In genomic region chr10:42043307-42043706, GRCm38 (mm10) we compare ENCODE assay signal across 30 mouse cellular contexts. TPM values are rescaled to one million over a fixed set of nuclear protein-coding genes. Genes with fewer than 3 reads are reported as not detected.
DNase-seq lines count a peak whose midpoint lies in the region; ATAC-seq lines count a peak whose summit lies in the region.
"Had no signal": no experiment of that assay in that cellular context is flagged by ENCODE, and none has a peak within 500 bp of the region (broad histone marks: within the 10 kb centered on the region; RNA-seq: fewer than 3 reads in every experiment).

No protein-coding gene starts in this region.

- H3K4me1 ChIP-seq in heart, embryonic 15.5 days (replicated peaks): peaks cover 13% of the 10 kb centered on the region
- no peaks in the 10 kb centered on the region for H3K4me1 ChIP-seq in midbrain, embryonic 11.5 days (ENCODE audit: control insufficient read depth, insufficient read depth, low read length)
- no peaks in the 10 kb centered on the region for H3K4me1 ChIP-seq in midbrain, embryonic 15.5 days
- peaks cover 11% of the 10 kb centered on the region for H3K4me1 ChIP-seq in embryonic facial prominence, embryonic 15.5 days
- H3K4me1 ChIP-seq: hindbrain, embryonic 12.5 days; intestine, embryonic 15.5 days; neural tube, embryonic 13.5 days had no signal

- no peak overlapping the region for H3K4me2 ChIP-seq in heart, embryonic 15.5 days
- no peak overlapping the region for H3K4me2 ChIP-seq in midbrain, embryonic 11.5 days
- no peak overlapping the region for H3K4me2 ChIP-seq in midbrain, embryonic 15.5 days
- no peak overlapping the region for H3K4me2 ChIP-seq in embryonic facial prominence, embryonic 15.5 days (replicated peaks)
- H3K4me2 ChIP-seq: heart, embryonic 13.5 days; hindbrain, embryonic 12.5 days; intestine, embryonic 15.5 days; limb, embryonic 15.5 days; lung, embryonic 14.5 days; neural tube, embryonic 13.5 days had no signal

- ATAC-seq in heart, embryonic 15.5 days (replicated peaks; ENCODE audit: insufficient number of reproducible peaks, insufficient read depth, low FRiP score, low read depth): no peak
- no peak for ATAC-seq in midbrain, embryonic 11.5 days (ENCODE audit: low FRiP score)
- no peak for ATAC-seq in midbrain, embryonic 15.5 days (replicated peaks)
- ATAC-seq in embryonic facial prominence, embryonic 15.5 days (ENCODE audit: insufficient number of reproducible peaks, low FRiP score, low TSS enrichment, low read depth): no peak
- ATAC-seq: activated CD4-positive, CD25-positive, alpha-beta regulatory T cell, adult 4 months; forebrain, embryonic 14.5 days; hindbrain, postnatal 0 days; intestine, embryonic 15.5 days had no signal

- 78% methylated on average over 3 of the region's 3 CpGs for WGBS in heart, embryonic 15.5 days
- WGBS in midbrain, embryonic 11.5 days: 93% methylated on average over 3 of the region's 3 CpGs
- 89% methylated on average over 3 of the region's 3 CpGs for WGBS in midbrain, embryonic 15.5 days
- WGBS in embryonic facial prominence, embryonic 15.5 days: 80% methylated on average over 3 of the region's 3 CpGs

- H3K27me3 ChIP-seq in heart, embryonic 15.5 days: no peaks in the 10 kb centered on the region
- H3K27me3 ChIP-seq in midbrain, embryonic 11.5 days (ENCODE audit: control insufficient read depth, insufficient read depth, low read length): no peaks in the 10 kb centered on the region
- no peaks in the 10 kb centered on the region for H3K27me3 ChIP-seq in midbrain, embryonic 15.5 days (replicated peaks)
- no peaks in the 10 kb centered on the region for H3K27me3 ChIP-seq in embryonic facial prominence, embryonic 15.5 days
- H3K27me3 ChIP-seq: heart, embryonic 13.5 days; hindbrain, embryonic 12.5 days; intestine, embryonic 15.5 days; limb, embryonic 15.5 days; neural tube, embryonic 13.5 days had no signal

- H3K9ac ChIP-seq in heart, embryonic 15.5 days: no peak overlapping the region
- no peak overlapping the region for H3K9ac ChIP-seq in midbrain, embryonic 11.5 days (ENCODE audit: low read length)
- no peak overlapping the region for H3K9ac ChIP-seq in midbrain, embryonic 15.5 days
- no peak overlapping the region for H3K9ac ChIP-seq in embryonic facial prominence, embryonic 15.5 days
- H3K9ac ChIP-seq: heart, embryonic 13.5 days; hindbrain, embryonic 12.5 days; intestine, embryonic 15.5 days; limb, embryonic 15.5 days; liver, embryonic 14.5 days; lung, embryonic 14.5 days; neural tube, embryonic 13.5 days had no signal

- H3K27ac ChIP-seq in heart, embryonic 15.5 days: peak overlapping the region; percentile 32; the same call in 1 of the 2 replicates
- no peak overlapping the region for H3K27ac ChIP-seq in midbrain, embryonic 11.5 days (ENCODE audit: low read depth, low read length)
- H3K27ac ChIP-seq in midbrain, embryonic 15.5 days: no peak overlapping the region
- H3K27ac ChIP-seq in embryonic facial prominence, embryonic 15.5 days (replicated peaks): 0 out of 2 replicates have a peak overlapping the region, but pooled peaks have one; percentile 58
- H3K27ac ChIP-seq: heart, adult 2 months; heart, embryonic 13.5 days; hindbrain, embryonic 12.5 days; hindbrain, postnatal 0 days; intestine, embryonic 15.5 days; layer of hippocampus, adult 2 months; liver, embryonic 14.5 days; midbrain, embryonic 10.5 days; neural tube, embryonic 13.5 days had no signal

- no peak for DNase-seq in heart, adult 11 months
- peak; percentile 76 for DNase-seq in midbrain, embryonic 11.5 days (ENCODE audit: low spot score, missing footprints)
- no peak for DNase-seq in T-cell, adult 2 months (ENCODE audit: low spot score)
- DNase-seq in thymus, postnatal 0 days (ENCODE audit: low spot score): no peak
- DNase-seq: adrenal gland, adult 8-10 months; B cell, adult 2 months; cerebellum, adult 8-10 months; cerebellum, postnatal 36 days; gastrocnemius, postnatal 25 days; heart, adult 2 months; heart, postnatal 36 days; kidney, adult 2 months; kidney, postnatal 36 days; lung, embryonic 14.5 days; thymus, postnatal 25 days had no signal

- no peak overlapping the region for H3K4me3 ChIP-seq in heart, embryonic 15.5 days
- H3K4me3 ChIP-seq in midbrain, embryonic 11.5 days (ENCODE audit: low read depth, low read length): no peak overlapping the region
- no peak overlapping the region for H3K4me3 ChIP-seq in midbrain, embryonic 15.5 days
- no peak overlapping the region for H3K4me3 ChIP-seq in embryonic facial prominence, embryonic 15.5 days (replicated peaks)
- H3K4me3 ChIP-seq: heart, adult 2 months; heart, embryonic 13.5 days; hindbrain, embryonic 12.5 days; intestine, embryonic 15.5 days; layer of hippocampus, adult 2 months; limb, embryonic 10.5 days; limb, embryonic 15.5 days; midbrain, embryonic 10.5 days; neural tube, embryonic 13.5 days had no signal

- no peaks in the 10 kb centered on the region for H3K36me3 ChIP-seq in heart, embryonic 15.5 days
- no peaks in the 10 kb centered on the region for H3K36me3 ChIP-seq in midbrain, embryonic 11.5 days (ENCODE audit: control insufficient read depth, insufficient read depth, low read length)
- no peaks in the 10 kb centered on the region for H3K36me3 ChIP-seq in midbrain, embryonic 15.5 days (replicated peaks)
- H3K36me3 ChIP-seq in embryonic facial prominence, embryonic 15.5 days: no peaks in the 10 kb centered on the region
- H3K36me3 ChIP-seq: heart, embryonic 13.5 days; hindbrain, embryonic 12.5 days; intestine, embryonic 15.5 days; limb, embryonic 10.5 days; limb, embryonic 15.5 days; midbrain, embryonic 10.5 days; neural tube, embryonic 13.5 days had no signal

- no peaks in the 10 kb centered on the region for H3K9me3 ChIP-seq in heart, embryonic 15.5 days (replicated peaks)
- no peaks in the 10 kb centered on the region for H3K9me3 ChIP-seq in midbrain, embryonic 11.5 days (ENCODE audit: control insufficient read depth, low read length)
- no peaks in the 10 kb centered on the region for H3K9me3 ChIP-seq in midbrain, embryonic 15.5 days
- no peaks in the 10 kb centered on the region for H3K9me3 ChIP-seq in embryonic facial prominence, embryonic 15.5 days (replicated peaks)
- H3K9me3 ChIP-seq: heart, embryonic 13.5 days; hindbrain, embryonic 12.5 days; intestine, embryonic 15.5 days; limb, embryonic 10.5 days; limb, embryonic 15.5 days; midbrain, embryonic 10.5 days; neural tube, embryonic 13.5 days had no signal

RNA-seq across cellular contexts. Expression of gene Armc2, which starts 25.1 kb away (rescaled TPM):
- polyA plus RNA-seq in heart, embryonic 15.5 days (2015; fragmentation: Nextera tagmentation; extraction: Ambion mirVana): 2.3 and 2.4 TPM in 2 replicates
- polyA plus RNA-seq in midbrain, embryonic 11.5 days (2014; fragmentation: Nextera tagmentation; extraction: Ambion mirVana): 2.4 and 3.8 TPM in 2 replicates
- 11.3 and 11.9 TPM in 2 replicates for polyA plus RNA-seq in midbrain, embryonic 15.5 days (2015; fragmentation: Nextera tagmentation; extraction: Ambion mirVana)
- polyA plus RNA-seq in embryonic facial prominence, embryonic 15.5 days (2015; fragmentation: Nextera tagmentation; extraction: Ambion mirVana): 5.1 and 5.2 TPM in 2 replicates
- 0.25 and 0.45 TPM in 2 replicates for polyA plus RNA-seq in thymus, postnatal 0 days (2015; fragmentation: Nextera tagmentation; extraction: Ambion mirVana)

Comparison
In these comparisons a context has a peak if more than half of its experiments do, and no peak if none do; other contexts are left out.
1. H3K27ac ChIP-seq: peak in heart, embryonic 15.5 days (single experiment) and embryonic facial prominence, embryonic 15.5 days (single experiment); none in midbrain, embryonic 11.5 days (single experiment) and midbrain, embryonic 15.5 days (single experiment).